Mouse (Mus musculus) midbrain, postnatal 0 days (tissue): ENCODE results near the gene Nsl1. TPM values are rescaled to one million over a fixed set of nuclear protein-coding genes. Genes with fewer than 3 reads are reported as not detected.

Experiments used
- ATAC-seq: fragments of 200-750 bp; cut with Nextera tagmentation; 2 replicates; pipeline ENCODE4 v1.8.0; 2017; ENCODE audit warnings: moderate number of reproducible peaks, mild to moderate bottlenecking, moderate TSS enrichment, moderate library complexity; ENCODE audit not compliant: low FRiP score
- DNase-seq: peaks from one replicate; pipeline ENCODE4 v3.0.0-alpha.2; 2015; ENCODE audit warnings: low spot score
- H3K27ac ChIP-seq: fragments of 300-500 bp; sonication (generic); 2 replicates; pipeline ENCODE4 v1.5.1; 2014; ENCODE audit warnings: low read depth, mild to moderate bottlenecking, low read length, mixed read lengths
- H3K27me3 ChIP-seq: fragments of 300-500 bp; sonication (generic); 2 replicates; pipeline ENCODE4 v1.6.1; 2014; ENCODE audit warnings: low read length, control low read depth, mixed read lengths; ENCODE audit not compliant: insufficient read depth
- H3K36me3 ChIP-seq: fragments of 300-500 bp; sonication (generic); 2 replicates; pipeline ENCODE4 v1.6.1; 2014; ENCODE audit warnings: low read length, control low read depth, mixed read lengths; ENCODE audit not compliant: insufficient read depth
- H3K4me1 ChIP-seq: fragments of 300-500 bp; sonication (generic); 2 replicates; pipeline ENCODE4 v1.6.1; 2014; ENCODE audit warnings: mild to moderate bottlenecking, control low read depth, antibody characterized with exemption, low read length, mixed read lengths; ENCODE audit not compliant: insufficient read depth
- H3K4me2 ChIP-seq: fragments of 300-500 bp; sonication (generic); 2 replicates; pipeline ENCODE4 v1.6.1; 2014; ENCODE audit warnings: low read depth, mild to moderate bottlenecking, low read length, mixed read lengths; ENCODE audit not compliant: poor library complexity, severe bottlenecking
- H3K4me3 ChIP-seq: fragments of 300-500 bp; sonication (generic); 2 replicates; pipeline ENCODE4 v1.5.1; 2014; ENCODE audit warnings: low read depth, mild to moderate bottlenecking, low read length, moderate library complexity
- H3K9ac ChIP-seq: fragments of 300-500 bp; sonication (generic); replicated peaks from 2 replicates; pipeline ENCODE4 v1.6.1; 2014; ENCODE audit warnings: mild to moderate bottlenecking, low read length, moderate library complexity, mixed read lengths; ENCODE audit not compliant: poor library complexity, severe bottlenecking
- H3K9me3 ChIP-seq: fragments of 300-500 bp; sonication (generic); 2 replicates; pipeline ENCODE4 v1.6.1; 2016; ENCODE audit warnings: low read length, control low read depth
- CTCF ChIP-seq: IDR thresholded peaks from 2 replicates; pipeline ENCODE4 v1.5.1; 2016; ENCODE audit warnings: antibody characterized with exemption, mild to moderate bottlenecking
- WGBS: fragments of 180-500 bp; shearing (Covaris S2); extraction: QIAGEN DNeasy Blood & Tissue Kit; methylation state at CpG from one replicate; pipeline ENCODE4 v1.1.7; 2014; 5-methylcytosine and 5-hydroxymethylcytosine counted together
- polyA plus RNA-seq: library from polyadenylated mRNA; unstranded; fragments of >200 nt; fragmentation: Nextera tagmentation; extraction: Ambion mirVana; gene quantifications from 2 replicates; pipeline ENCODE4 v1.2.1, GENCODE M21; 2015
- total RNA-seq: library from RNA; depleted of rRNA; stranded (reverse); fragments of >200 nt; gene quantifications from 2 replicates; pipeline ENCODE4 v1.2.3, GENCODE M21; 2014; rRNA removed

The Nsl1 gene
- total and polyA plus RNA-seq, 2 experiments from 2014 or later: 1.6 to 1.8 TPM

DNA sequence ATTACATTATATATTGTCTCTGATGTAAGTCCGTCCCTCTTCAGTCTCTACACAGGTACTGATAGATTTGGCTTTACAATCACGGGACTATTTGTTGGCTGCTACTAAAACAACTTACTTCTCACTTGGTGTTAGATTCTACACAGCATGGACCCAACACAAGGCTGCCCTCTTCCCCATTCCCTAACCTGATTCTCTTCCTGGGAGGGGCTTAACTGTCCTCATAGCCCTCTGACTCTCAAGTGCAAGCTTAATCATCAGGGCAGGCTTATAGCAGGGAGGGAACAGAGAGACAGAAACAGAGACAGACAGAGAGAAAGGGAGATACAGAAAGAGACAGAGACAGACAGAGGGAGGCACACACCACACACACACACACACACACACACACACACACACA, 68.9 kb downstream of the Nsl1 start:
- H3K36me3 ChIP-seq: no peaks in the 10 kb centered on the region
- H3K27me3 ChIP-seq: no peaks in the 10 kb centered on the region
- H3K27ac ChIP-seq: no peak overlapping the region
- 92% methylated on average over 2 of the region's 2 CpGs for WGBS
- H3K9me3 ChIP-seq: no peaks in the 10 kb centered on the region
- ATAC-seq (no peak), DNase-seq (no peak)
- H3K4me1 ChIP-seq: no peaks in the 10 kb centered on the region
- no peak overlapping the region for H3K4me3 ChIP-seq
- no peak overlapping the region for H3K9ac ChIP-seq
- no peak overlapping the region for H3K4me2 ChIP-seq
- TF ChIP-seq CTCF: no peak

DNA sequence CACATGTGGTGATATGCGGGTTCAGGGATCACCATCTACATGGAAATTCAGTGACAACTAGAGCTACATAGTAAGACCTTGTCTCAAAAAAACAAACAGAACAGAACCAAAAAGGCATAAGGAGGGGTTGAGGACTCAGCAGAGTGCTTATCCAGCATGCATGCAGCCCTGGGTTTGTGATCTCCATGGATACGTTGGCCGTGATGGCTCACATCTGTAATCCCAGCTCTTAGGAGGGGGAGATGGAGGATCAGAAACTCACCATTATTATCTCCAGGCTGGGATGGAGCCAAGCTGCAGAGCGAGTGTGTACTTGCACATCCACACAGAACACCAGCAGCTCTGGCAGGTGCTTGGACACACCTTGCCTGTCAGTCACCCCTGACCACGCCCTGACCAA, 69.4 kb downstream of the Nsl1 start:
- WGBS: 53% methylated on average over 5 of the region's 5 CpGs
- Histone ChIP-seq H3K27ac (no peak overlapping the region), H3K27me3 (no peaks in the 10 kb centered on the region), H3K9me3 (no peaks in the 10 kb centered on the region), H3K4me1 (no peaks in the 10 kb centered on the region), H3K4me3 (no peak overlapping the region), H3K36me3 (no peaks in the 10 kb centered on the region), H3K9ac (no peak overlapping the region), H3K4me2 (no peak overlapping the region)
- no peak for ATAC-seq
- DNase-seq: no peak
- no peak for TF ChIP-seq CTCF

GRCm38 (mm10) chr1:191132934-191133333, 70.1 kb downstream of the Nsl1 start:
- Histone ChIP-seq H3K27ac (no peak overlapping the region), H3K4me3 (no peak overlapping the region), H3K36me3 (no peaks in the 10 kb centered on the region), H3K9me3 (no peaks in the 10 kb centered on the region), H3K4me1 (no peaks in the 10 kb centered on the region), H3K27me3 (no peaks in the 10 kb centered on the region), H3K9ac (no peak overlapping the region), H3K4me2 (no peak overlapping the region)
- DNase-seq (no peak), ATAC-seq (no peak)
- WGBS: 79% methylated on average over 5 of the region's 5 CpGs
- no peak for TF ChIP-seq CTCF

GRCm38 (mm10) chr1:191135406-191135805, 72.6 kb downstream of the Nsl1 start:
- WGBS: 57% methylated on average over 4 of the region's 4 CpGs
- H3K9ac ChIP-seq: no peak overlapping the region
- no peaks in the 10 kb centered on the region for H3K9me3 ChIP-seq
- H3K27ac ChIP-seq: no peak overlapping the region
- H3K4me3 ChIP-seq: no peak overlapping the region
- no peaks in the 10 kb centered on the region for H3K4me1 ChIP-seq
- no peak for TF ChIP-seq CTCF
- no peaks in the 10 kb centered on the region for H3K27me3 ChIP-seq
- no peak for DNase-seq
- ATAC-seq: no peak
- H3K4me2 ChIP-seq: no peak overlapping the region
- no peaks in the 10 kb centered on the region for H3K36me3 ChIP-seq

Other genes starting within 250 kb of the Nsl1 start
- 44.7 and 47.9 TPM in 2 replicates for gene Rps6kc1, start 151.2 kb upstream of the Nsl1 start, total RNA-seq
- 26.9 and 28.6 TPM in 2 replicates for gene Rps6kc1, start 151.2 kb upstream of the Nsl1 start, polyA plus RNA-seq
- 31.4 and 40.1 TPM in 2 replicates for gene Angel2, start 137.9 kb upstream of the Nsl1 start, total RNA-seq
- 40.4 and 41.6 TPM in 2 replicates for gene Angel2, start 137.9 kb upstream of the Nsl1 start, polyA plus RNA-seq
- gene Vash2, start 83.7 kb upstream of the Nsl1 start, total RNA-seq: 46.1 and 51.2 TPM in 2 replicates
- 48.8 and 49.5 TPM in 2 replicates for gene Vash2, start 83.7 kb upstream of the Nsl1 start, polyA plus RNA-seq
- 32.3 and 36.9 TPM in 2 replicates for gene Flvcr1, start 36.9 kb upstream of the Nsl1 start, total RNA-seq
- gene Flvcr1, start 36.9 kb upstream of the Nsl1 start, polyA plus RNA-seq: 8.2 and 9.2 TPM in 2 replicates
- gene Spata45, start 26.4 kb upstream of the Nsl1 start, total RNA-seq: not detected in 2 replicates
- not detected in 2 replicates for gene Spata45, start 26.4 kb upstream of the Nsl1 start, polyA plus RNA-seq
- 21.5 and 39.0 TPM in 2 replicates for gene Tatdn3, start 80 bp upstream of the Nsl1 start, total RNA-seq
- 12.8 and 14.7 TPM in 2 replicates for gene Tatdn3, start 80 bp upstream of the Nsl1 start, polyA plus RNA-seq
- gene Batf3, start 34.8 kb downstream of the Nsl1 start, total RNA-seq: 1.3 and 4.9 TPM in 2 replicates
- 1.3 and 1.6 TPM in 2 replicates for gene Batf3, start 34.8 kb downstream of the Nsl1 start, polyA plus RNA-seq
- gene Fam71a, start 101.8 kb downstream of the Nsl1 start, total RNA-seq: not detected in 2 replicates
- not detected in 2 replicates for gene Fam71a, start 101.8 kb downstream of the Nsl1 start, polyA plus RNA-seq
- gene Atf3, start 155.0 kb downstream of the Nsl1 start, total RNA-seq: 0.80 and 3.5 TPM in 2 replicates
- 1.2 and 1.3 TPM in 2 replicates for gene Atf3, start 155.0 kb downstream of the Nsl1 start, polyA plus RNA-seq